Comparison of ENCODE assay signal across 12 mouse cellular contexts in genomic region chr1:70705821-70706220, GRCm38 (mm10).
"Had no signal": no experiment of that assay in that cellular context is flagged by ENCODE, and none has a peak within 500 bp of the region (broad histone marks: within the 10 kb centered on the region; RNA-seq: fewer than 3 reads in every experiment).

No protein-coding gene starts in this region.

- DNase-seq: retina, postnatal 1 day; right cerebral cortex, adult 18-20 months; right cerebral cortex, postnatal 14 days; right cerebral cortex, postnatal 25 days; right cerebral cortex, postnatal 4 days; spleen, adult 18-20 months; thymus, adult 18-20 months; thymus, adult 2 months; thymus, postnatal 14 days; thymus, postnatal 25 days; thymus, postnatal 36 days; thymus, postnatal 4 days had no signal
